Mouse (Mus musculus): ENCODE measurements around the gene Cuedc1. TPM values are rescaled to one million over a fixed set of nuclear protein-coding genes. Genes with fewer than 3 reads are reported as not detected.

The Cuedc1 gene
- polyA plus RNA-seq, 1 experiment from 2014 or later, result 1.1 TPM

GRCm38 (mm10) chr11:88231213-88231790, 133.4 kb downstream of the Cuedc1 start:
- WGBS (ENCODE audit: insufficient replicate concordance), result 61% methylated on average over 4 of the region's 4 CpGs
- Histone ChIP-seq H3K4me3 (replicated peaks) (no peak overlapping the region), H3K9me3 (replicated peaks) (no peaks in the 10 kb centered on the region), H3K4me1 (replicated peaks) (peaks cover 19% of the 10 kb centered on the region), H3K9ac (no peak overlapping the region), H3K27ac (replicated peaks) (no peak overlapping the region), H3K36me3 (replicated peaks) (no peaks in the 10 kb centered on the region), H3K4me2 (no peak overlapping the region), H3K27me3 (no peaks in the 10 kb centered on the region)
- ATAC-seq (ENCODE audit: insufficient read depth), result no peak

DNA sequence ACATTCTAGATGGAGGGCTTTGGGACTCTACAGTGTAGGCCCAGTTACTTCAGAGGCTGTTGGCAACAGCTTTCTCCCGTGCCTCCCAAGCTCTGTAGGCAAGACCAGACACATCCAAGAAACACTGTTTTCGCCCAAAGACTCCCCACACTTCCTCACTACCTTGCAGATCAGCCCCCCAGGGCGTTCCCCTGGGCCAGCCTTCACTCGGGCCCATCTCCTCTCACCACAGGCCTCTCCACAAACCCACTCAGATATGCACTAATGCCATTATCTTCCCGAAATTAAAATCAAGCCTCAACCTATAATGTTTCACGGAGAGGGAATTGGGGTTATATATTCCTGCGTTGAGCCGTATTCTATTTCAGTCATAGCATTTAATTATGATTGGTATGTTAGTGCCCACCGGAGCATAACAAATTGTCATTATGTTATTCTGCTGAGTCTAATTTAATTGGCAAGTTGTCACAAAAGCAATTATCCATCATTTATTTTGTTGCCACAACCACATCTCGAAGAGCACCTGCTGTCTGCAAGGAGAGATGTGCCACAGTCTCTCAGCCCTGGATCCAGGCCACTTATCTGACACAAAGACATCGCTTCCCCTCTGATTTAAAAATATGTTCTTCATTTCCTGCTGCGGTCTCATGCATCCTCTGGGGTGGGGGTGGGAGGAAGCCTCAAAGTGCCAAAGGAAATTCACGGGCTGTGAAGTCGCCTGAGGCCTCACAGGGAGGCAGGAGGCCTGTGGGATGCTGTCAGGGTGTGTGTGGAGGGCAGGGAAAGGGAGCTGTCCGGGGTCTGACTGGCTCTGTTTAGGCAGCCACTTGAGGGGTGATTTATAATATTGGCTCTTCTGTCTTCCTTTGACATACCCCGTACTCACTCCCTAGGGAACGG, 135.9 kb downstream of the Cuedc1 start:
- Histone ChIP-seq H3K4me1 (replicated peaks) (peaks cover 19% of the 10 kb centered on the region), H3K9me3 (replicated peaks) (no peaks in the 10 kb centered on the region), H3K4me3 (replicated peaks) (no peak overlapping the region), H3K36me3 (replicated peaks) (no peaks in the 10 kb centered on the region), H3K4me2 (no peak overlapping the region; the same call in 1 of the 2 replicates), H3K27me3 (no peaks in the 10 kb centered on the region), H3K27ac (replicated peaks) (no peak overlapping the region), H3K9ac (no peak overlapping the region)
- 15% methylated on average over 17 of the region's 17 CpGs for WGBS (ENCODE audit: insufficient replicate concordance)
- no peak for ATAC-seq (ENCODE audit: insufficient read depth)

DNA sequence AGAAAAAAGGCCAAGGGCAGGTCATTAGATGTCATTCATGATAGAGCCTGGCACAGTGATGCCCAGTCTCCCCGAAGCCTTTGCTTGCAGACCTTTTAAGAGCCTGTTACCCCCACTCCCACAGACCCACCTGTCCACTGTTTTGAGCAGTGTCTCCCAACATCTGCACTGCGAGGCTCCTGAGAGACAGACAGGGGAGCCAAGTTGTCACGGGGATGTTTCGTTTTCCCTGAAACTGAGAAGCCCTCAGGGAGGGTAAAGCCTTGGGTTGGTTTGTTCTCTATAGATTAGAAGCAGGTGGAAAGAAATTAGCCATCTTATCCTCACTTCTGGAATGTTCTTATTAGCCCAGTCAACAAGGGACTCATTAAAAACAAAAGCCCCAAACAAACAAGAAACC, 136.9 kb downstream of the Cuedc1 start:
- Histone ChIP-seq H3K27me3 (no peaks in the 10 kb centered on the region), H3K36me3 (replicated peaks) (no peaks in the 10 kb centered on the region), H3K27ac (replicated peaks) (no peak overlapping the region), H3K4me3 (replicated peaks) (no peak overlapping the region), H3K4me2 (peak overlapping the region; percentile 16; the same call in 1 of the 2 replicates), H3K9ac (no peak overlapping the region), H3K9me3 (replicated peaks) (no peaks in the 10 kb centered on the region), H3K4me1 (replicated peaks) (peaks cover 19% of the 10 kb centered on the region)
- ATAC-seq (ENCODE audit: insufficient read depth), result no peak
- 19% methylated on average over 4 of the region's 4 CpGs for WGBS (ENCODE audit: insufficient replicate concordance)

GRCm38 (mm10) chr11:88235221-88236203, 137.7 kb downstream of the Cuedc1 start:
- 0 out of 2 replicates have a peak, but pooled peaks have one; percentile 40 for ATAC-seq (ENCODE audit: insufficient read depth)
- H3K4me1 ChIP-seq (replicated peaks), result peaks cover 19% of the 10 kb centered on the region
- no peaks in the 10 kb centered on the region for H3K27me3 ChIP-seq
- no peak overlapping the region for H3K9ac ChIP-seq
- peak overlapping the region; percentile 18 for H3K4me3 ChIP-seq (replicated peaks)
- no peaks in the 10 kb centered on the region for H3K36me3 ChIP-seq (replicated peaks)
- WGBS (ENCODE audit: insufficient replicate concordance), result 25% methylated on average over 23 of the region's 23 CpGs
- H3K27ac ChIP-seq (replicated peaks), result 0 out of 2 replicates have a peak overlapping the region, but pooled peaks have one; percentile 45
- no peaks in the 10 kb centered on the region for H3K9me3 ChIP-seq (replicated peaks)
- H3K4me2 ChIP-seq, result peak overlapping the region; percentile 49

- H3K9me3 ChIP-seq (replicated peaks), result no peaks in the 10 kb centered on the region
- no peak overlapping the region for H3K9ac ChIP-seq
- H3K36me3 ChIP-seq (replicated peaks), result no peaks in the 10 kb centered on the region
- no peak overlapping the region for H3K4me2 ChIP-seq
- ATAC-seq (ENCODE audit: insufficient read depth), result no peak
- WGBS (ENCODE audit: insufficient replicate concordance), result 82% methylated on average over 10 of the region's 10 CpGs
- H3K27ac ChIP-seq (replicated peaks), result no peak overlapping the region
- H3K27me3 ChIP-seq, result no peaks in the 10 kb centered on the region
- no peak overlapping the region for H3K4me3 ChIP-seq (replicated peaks)
- peaks cover 22% of the 10 kb centered on the region; the same call in 1 of the 2 replicates for H3K4me1 ChIP-seq (replicated peaks)
These were observed 142.4 kb downstream of the Cuedc1 start for GRCm38 (mm10) chr11:88240275-88240674.

- H3K27me3 ChIP-seq, result no peaks in the 10 kb centered on the region
- H3K9ac ChIP-seq, result no peak overlapping the region
- no peaks in the 10 kb centered on the region for H3K9me3 ChIP-seq (replicated peaks)
- no peak for ATAC-seq (ENCODE audit: insufficient read depth)
- 38% methylated on average over 10 of the region's 10 CpGs for WGBS (ENCODE audit: insufficient replicate concordance)
- no peak overlapping the region for H3K4me2 ChIP-seq
- H3K4me1 ChIP-seq (replicated peaks), result peaks cover 18% of the 10 kb centered on the region; the same call in 1 of the 2 replicates
- no peak overlapping the region for H3K27ac ChIP-seq (replicated peaks)
- no peak overlapping the region for H3K4me3 ChIP-seq (replicated peaks)
- H3K36me3 ChIP-seq (replicated peaks), result no peaks in the 10 kb centered on the region
These were observed 143.0 kb downstream of the Cuedc1 start for GRCm38 (mm10) chr11:88240736-88241353.

DNA sequence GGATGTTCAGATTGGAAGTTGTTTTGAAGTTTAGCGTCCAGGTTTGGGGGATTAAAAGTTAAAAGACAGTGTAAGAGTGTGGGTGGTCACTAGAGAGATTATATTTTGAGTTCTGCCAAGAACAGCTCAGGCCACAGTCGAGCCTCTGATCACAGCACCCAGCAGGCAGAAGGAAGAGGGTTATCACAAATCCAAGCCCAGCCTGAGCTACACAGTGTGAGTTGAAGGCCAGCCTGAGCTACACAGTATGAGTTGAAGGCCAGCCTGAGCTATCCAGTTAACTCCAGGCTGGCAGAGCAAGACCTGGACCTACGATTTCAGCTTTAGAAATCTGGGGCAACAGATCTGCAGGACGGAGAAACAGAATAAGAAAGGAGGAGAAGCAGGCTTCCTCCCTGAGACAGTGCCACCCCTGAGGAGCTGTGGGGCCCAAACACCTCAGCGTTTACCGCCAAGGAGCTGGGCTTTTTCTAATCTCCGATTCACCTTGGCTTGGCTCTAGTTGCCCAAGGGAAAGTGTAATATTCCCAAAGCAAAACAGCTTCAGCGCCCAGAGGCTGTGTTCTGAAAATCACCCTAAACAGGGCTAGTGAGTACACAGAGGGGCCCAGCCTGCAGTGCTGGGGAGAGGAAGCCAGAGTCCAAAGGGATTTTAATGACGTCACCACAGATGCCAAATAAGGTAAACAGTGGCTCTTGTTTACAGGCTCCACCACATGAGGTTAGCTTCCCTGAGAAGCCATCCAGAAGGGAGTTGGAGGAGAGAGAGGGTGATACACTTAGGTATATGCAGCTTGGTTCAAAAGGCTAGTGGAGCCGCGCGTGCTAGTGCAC, 143.8 kb downstream of the Cuedc1 start:
- no peak overlapping the region for H3K27ac ChIP-seq (replicated peaks)
- no peak overlapping the region for H3K9ac ChIP-seq
- no peaks in the 10 kb centered on the region for H3K9me3 ChIP-seq (replicated peaks)
- H3K36me3 ChIP-seq (replicated peaks), result no peaks in the 10 kb centered on the region
- no peaks in the 10 kb centered on the region for H3K27me3 ChIP-seq
- no peak overlapping the region for H3K4me2 ChIP-seq
- 0 out of 2 replicates have a peak, but pooled peaks cover 13% of the 10 kb centered on the region for H3K4me1 ChIP-seq (replicated peaks)
- H3K4me3 ChIP-seq (replicated peaks), result no peak overlapping the region
- ATAC-seq (ENCODE audit: insufficient read depth), result peak; percentile 58; the same call in 1 of the 2 replicates
- 54% methylated on average over 12 of the region's 12 CpGs for WGBS (ENCODE audit: insufficient replicate concordance)

Other genes with a start within 250 kb of the Cuedc1 start
- gene Mks1, start 244.8 kb upstream of the Cuedc1 start, polyA plus RNA-seq (2015; fragmentation: Nextera tagmentation; extraction: Ambion mirVana), result 1.2 and 1.4 TPM in 2 replicates
- gene Epx, start 222.5 kb upstream of the Cuedc1 start, polyA plus RNA-seq (2015; fragmentation: Nextera tagmentation; extraction: Ambion mirVana), result 1.2 and 3.6 TPM in 2 replicates
- not detected in 2 replicates for gene Olfr462, start 205.8 kb upstream of the Cuedc1 start, polyA plus RNA-seq (2015; fragmentation: Nextera tagmentation; extraction: Ambion mirVana)
- not detected in 2 replicates for gene Olfr463, start 200.7 kb upstream of the Cuedc1 start, polyA plus RNA-seq (2015; fragmentation: Nextera tagmentation; extraction: Ambion mirVana)
- not detected in 2 replicates for gene Olfr464, start 177.1 kb upstream of the Cuedc1 start, polyA plus RNA-seq (2015; fragmentation: Nextera tagmentation; extraction: Ambion mirVana)
- gene Dynll2, start 110.5 kb upstream of the Cuedc1 start, polyA plus RNA-seq (2015; fragmentation: Nextera tagmentation; extraction: Ambion mirVana), result 6.6 and 6.9 TPM in 2 replicates
- gene Srsf1, start 50.7 kb upstream of the Cuedc1 start, polyA plus RNA-seq (2015; fragmentation: Nextera tagmentation; extraction: Ambion mirVana), result 108 and 113 TPM in 2 replicates
- 8.3 and 8.6 TPM in 2 replicates for gene Vezf1, start 29.8 kb upstream of the Cuedc1 start, polyA plus RNA-seq (2015; fragmentation: Nextera tagmentation; extraction: Ambion mirVana)
- gene Mrps23, start 106.3 kb downstream of the Cuedc1 start, polyA plus RNA-seq (2015; fragmentation: Nextera tagmentation; extraction: Ambion mirVana), result 25.0 and 26.9 TPM in 2 replicates
- not detected in 2 replicates for gene Ccdc182, start 196.0 kb downstream of the Cuedc1 start, polyA plus RNA-seq (2015; fragmentation: Nextera tagmentation; extraction: Ambion mirVana)